Mouse (Mus musculus) ES-CJ7 (cell line): Measurements from ENCODE around the gene Gm9857.
A peak's percentile ranks its signal among the peaks of the same experiment; 100 is the strongest.

ENCODE experiments used
- DNase-seq: peaks from one replicate; pipeline ENCODE4 v3.0.0; 2011; ENCODE audit warnings: low read depth, low spot score

Gene Gm9857

GRCm38 (mm10) chr3:108940001-108940633 is at the start of gene Gm9857:
TSS of gene Gm9857 (minus strand) at chr3:108940445.
- DNase-seq: peak; percentile 41

DNA sequence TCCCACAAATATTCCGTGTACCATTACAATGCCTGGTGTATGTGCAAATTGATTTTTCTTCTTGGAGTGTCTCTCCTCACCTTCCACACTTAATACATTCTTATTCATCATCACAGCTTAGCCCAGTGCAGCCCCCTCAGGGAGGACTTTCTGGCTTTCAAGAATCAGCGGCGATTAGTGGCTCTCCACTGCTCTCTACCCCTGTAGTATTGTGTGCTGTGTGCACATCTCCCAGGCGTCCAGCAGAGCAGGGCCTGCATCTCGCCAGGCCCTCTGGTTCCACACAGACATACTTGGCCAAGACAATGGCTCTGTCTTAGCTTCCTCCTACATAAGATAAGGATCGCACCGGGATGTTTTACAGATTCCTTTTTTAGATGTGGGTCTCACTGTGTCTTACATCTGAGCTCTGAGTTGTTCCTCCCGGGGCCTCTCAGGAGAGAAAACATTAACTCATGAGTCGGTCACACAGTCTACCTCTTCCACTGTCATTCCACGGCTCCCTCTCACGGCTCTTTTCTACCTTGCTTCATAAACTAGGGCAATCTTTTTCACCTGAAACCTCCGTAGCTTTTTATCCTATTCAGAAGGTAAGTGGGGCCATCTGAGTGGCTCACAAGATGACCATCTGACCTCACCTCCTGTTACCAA is 46.9 kb upstream of the Gm9857 start:
- no peak for DNase-seq

DNA sequence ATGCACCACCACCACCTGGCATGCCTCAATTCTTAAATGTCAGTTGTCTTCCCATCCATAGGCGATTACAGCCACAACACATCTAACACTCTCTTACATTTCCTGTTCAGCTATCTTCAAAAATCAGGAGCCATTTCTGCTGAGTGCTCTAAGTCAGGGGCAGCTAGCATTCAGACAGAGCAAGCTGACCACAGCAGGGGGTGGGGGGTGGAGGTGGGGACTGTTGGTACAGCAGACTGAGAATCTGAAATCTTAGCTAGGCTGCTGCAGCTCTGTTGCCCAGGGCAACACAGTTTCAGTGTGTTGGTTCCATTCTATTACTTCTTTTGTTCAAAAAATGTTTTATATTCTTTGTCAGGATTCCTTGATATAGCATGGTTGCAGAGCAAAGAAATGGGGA is 46.3 kb upstream of the Gm9857 start:
- DNase-seq: no peak

GRCm38 (mm10) chr3:108983989-108984388 is 43.7 kb upstream of the Gm9857 start:
- no peak for DNase-seq

GRCm38 (mm10) chr3:108981946-108982345 is 41.7 kb upstream of the Gm9857 start:
- DNase-seq: no peak

DNA sequence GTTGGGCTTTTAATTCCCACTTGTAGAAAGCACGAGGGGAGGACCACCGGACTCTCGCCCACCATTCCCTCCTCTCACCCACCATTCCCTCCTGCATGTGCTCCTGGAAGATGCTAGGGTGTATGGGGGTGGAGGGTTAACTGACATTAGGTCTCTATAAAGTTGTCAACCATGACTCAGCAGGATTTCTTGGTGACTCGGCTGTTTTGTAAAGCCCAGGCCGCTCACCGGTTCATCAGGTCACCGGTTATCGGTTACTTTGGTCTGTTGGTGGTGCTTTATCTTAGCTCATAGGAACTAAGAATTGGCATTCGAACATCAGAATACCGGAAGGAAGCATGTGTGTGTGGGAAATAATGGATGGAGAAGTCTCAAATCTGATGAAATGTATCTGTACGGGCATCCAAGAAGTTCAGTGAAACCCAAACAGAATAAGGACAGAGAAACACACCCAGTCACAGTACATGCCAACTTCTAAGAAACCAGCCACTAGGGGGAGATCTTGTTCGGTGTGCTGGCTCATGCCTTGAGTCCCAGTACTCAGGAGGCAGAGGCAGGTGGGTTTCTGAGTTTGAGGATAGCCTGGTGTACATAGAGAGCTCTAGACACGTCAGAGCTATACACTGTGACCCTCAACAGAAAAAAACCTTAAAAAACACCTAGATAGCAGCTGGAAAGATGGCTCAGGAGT is 37.2 kb upstream of the Gm9857 start:
- DNase-seq: peak; percentile 76

GRCm38 (mm10) chr3:108974920-108975485 is 34.8 kb upstream of the Gm9857 start:
- DNase-seq: no peak

DNA sequence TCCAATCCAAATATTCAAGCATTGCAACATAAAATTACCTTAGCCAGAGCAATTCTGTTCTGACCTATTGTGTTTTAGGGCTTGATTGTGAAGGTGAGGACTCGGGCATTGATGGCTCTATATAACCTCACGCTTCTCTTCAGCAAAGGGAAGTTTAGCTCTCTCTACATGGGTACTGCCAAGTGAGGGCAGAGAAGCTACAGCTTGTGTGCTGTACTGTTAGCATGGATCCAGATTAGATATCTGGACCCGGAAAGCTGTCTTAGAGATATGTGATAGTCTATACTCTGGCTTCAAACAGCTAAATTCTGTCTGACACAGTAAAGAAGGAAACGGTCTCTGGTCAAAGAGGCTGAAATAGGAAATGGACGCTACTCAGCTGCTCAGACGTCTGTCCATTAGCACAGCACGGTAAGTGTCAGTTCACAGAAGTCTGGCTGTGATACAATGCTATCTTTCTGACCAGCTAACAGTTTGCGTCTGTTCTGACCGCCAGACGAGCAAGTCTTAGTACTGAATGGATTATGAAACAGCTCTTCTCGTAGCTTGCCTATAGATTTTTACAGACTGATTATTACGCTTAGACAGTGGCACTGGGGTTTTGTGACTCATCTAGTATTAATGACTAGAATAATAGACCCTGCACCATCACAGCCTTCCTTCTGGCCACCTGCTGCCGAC is 33.9 kb upstream of the Gm9857 start:
- no peak for DNase-seq

DNA sequence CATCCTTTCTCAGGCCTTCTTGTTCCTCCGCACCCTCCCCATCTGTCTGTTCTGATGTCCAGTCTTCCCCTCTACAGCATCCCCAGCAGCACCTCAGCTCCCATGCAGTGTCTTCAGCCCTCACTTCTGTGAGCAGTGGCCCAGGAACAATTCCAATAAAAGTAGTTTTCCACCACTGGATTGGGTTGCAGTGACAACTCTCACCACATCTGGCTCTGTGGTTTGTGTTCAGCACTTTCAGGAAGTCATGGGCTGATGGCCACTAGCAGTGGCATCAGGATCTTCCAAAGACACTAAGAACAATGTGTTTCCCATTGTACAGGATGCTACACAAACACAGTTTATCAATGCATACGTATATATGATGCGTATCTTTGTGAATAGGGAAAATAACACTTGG is 25.8 kb upstream of the Gm9857 start:
- no peak for DNase-seq

GRCm38 (mm10) chr3:108964361-108965044 is 24.3 kb upstream of the Gm9857 start:
- peak; percentile 77 for DNase-seq

DNA sequence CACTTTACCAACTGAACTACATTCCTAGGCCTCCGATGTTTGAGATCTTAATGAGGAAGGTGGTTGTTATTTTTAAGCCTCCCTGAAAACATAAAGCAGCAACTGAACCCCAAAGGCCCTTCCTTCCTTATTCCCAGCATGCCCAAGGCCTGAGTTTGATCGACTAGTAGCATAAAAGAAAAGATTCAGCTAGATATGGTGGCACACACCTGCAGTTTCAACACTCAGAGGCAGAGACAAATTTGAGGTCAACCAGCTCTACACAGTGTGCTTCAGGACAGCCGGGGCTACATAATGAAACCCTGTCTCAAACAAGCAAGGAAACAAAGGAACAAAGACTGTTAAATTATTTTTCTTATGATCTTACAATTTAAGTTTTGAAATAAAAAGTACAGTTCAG is 23.5 kb upstream of the Gm9857 start:
- no peak for DNase-seq

GRCm38 (mm10) chr3:108963278-108963677 is 23.0 kb upstream of the Gm9857 start:
- DNase-seq: no peak

DNA sequence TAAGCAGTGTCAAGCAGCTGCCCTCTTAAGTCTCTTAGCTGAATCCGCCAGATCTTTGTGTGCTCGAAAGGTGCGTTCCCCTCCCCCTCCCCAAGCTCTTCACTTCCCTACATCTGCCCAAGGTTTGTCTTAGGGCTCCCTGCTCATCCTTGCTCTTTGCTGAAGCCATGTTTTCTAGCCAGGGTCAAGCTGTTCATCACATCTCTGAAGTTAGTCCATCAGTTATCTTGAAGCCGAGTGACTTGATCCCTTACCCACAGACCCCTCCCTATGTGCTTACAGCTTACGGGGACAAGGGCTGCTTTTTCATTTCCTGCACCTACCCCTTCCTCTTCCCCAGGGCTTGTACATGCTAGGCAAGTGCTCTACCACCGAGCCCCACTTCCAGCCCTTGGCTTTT is 21.4 kb upstream of the Gm9857 start:
- no peak for DNase-seq

DNA sequence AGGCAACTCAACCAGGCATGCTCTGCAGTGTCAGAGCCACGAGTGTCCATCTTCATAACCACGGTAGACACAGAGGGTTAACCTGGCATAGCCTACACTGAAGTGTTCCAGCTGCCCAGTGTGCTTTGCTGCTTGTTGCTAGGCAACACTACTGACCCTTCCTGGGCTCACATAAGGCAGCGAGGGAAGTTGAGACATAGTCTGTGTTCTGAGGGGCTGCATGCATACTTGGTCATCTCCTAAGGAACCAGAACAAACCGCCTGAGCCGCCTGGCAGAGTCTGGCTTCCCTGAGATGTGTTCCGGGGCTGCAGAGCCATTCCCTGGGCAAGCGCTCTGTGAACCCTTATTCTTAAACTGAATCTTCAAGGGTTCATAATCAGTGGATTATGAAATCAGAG is 21.0 kb upstream of the Gm9857 start:
- no peak for DNase-seq

GRCm38 (mm10) chr3:108959680-108960295 is 19.5 kb upstream of the Gm9857 start:
- DNase-seq: no peak

DNA sequence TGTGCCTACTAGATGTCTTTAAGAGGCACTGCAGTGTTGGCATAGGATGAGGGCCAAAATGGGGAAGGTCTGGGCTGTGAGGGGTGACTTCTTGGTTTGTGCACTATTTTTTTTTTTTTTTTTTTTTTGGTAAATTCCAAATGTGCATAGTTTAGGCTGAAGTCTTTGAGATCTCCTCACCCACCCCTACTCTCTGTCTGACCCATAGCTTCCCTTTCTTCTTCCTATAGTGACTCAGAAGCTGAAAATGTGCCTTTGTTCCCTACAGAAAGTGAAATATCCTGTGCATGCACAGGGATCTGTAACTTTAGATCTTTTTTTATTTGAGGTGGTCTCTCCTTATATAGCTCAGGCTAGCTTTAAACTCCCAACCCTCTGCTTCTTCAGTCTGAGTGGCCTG is 17.7 kb upstream of the Gm9857 start:
- DNase-seq: no peak

DNA sequence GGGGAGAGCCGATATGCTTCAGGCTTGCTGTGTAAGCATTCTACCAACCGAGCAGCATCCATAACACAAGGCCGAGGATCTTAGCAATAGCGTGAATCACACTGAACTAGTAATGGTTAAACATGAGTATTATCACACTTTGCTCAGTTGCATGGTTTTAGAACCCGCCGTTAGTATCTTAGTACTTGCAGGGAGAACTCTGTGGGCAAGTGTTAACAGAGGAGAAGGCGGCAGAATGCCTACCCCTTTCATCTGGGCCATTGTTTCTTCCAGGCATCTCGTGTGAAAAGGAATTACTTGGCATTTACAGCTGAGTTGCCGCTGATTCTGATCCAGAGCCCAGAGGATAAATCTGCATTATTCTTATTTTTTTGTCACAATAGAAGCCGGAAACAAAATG is 751 bp upstream of the Gm9857 start:
- no peak for DNase-seq

DNA sequence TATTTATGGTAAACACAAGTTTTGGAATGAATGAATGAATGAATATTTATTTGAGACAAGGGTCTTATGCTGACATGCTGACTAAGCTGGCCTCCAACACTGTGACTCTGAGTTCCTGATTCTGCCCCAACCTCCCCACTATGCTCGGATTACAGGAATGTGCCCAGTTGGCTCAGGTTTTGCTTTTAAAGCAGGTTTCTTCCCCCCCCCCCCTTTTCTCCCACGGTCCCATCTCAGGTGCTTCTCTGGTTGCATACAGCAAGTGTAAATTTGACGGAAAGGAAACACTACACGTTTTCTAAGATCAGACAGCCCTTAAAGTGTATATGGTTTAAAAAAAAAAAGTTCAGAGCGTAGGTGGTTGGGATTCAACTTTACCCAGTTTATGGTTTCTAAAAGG is 672 bp downstream of the Gm9857 start, which contains the start of gene Henmt1:
TSS of gene Henmt1 (plus strand) at position 301 of the 400 bp plus-strand sequence.
- no peak for DNase-seq

GRCm38 (mm10) chr3:108938691-108939090 is 1.6 kb downstream of the Gm9857 start:
- no peak for DNase-seq

DNA sequence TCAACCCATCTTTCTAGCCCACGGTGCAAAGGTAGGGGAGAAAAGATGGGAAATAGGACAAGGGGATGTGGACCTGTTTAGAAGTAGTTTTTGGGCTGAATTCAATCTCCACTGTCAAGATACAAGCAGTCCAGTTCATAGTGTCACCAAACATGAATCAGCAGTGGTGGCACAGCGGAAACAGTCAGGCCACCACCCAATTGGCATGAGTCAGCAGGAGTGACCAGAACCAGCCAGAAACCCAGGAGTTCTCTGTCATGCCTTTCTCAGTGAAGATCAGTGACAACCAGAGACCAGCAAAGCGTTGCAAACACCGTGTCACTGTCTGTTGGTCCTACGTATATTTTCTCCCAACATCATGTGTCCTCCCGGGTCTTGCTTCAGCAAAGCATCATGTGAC is 6.7 kb downstream of the Gm9857 start:
- no peak for DNase-seq

GRCm38 (mm10) chr3:108926308-108926707 is 13.9 kb downstream of the Gm9857 start:
- no peak for DNase-seq
